Mouse (Mus musculus) cerebellum, postnatal 10 days (tissue): ENCODE data around the gene Rbfox1.

Experiments
- DNase-seq, 2 experiments: peaks; one replicate each; pipeline ENCODE4 v3.0.0; 2021; ENCODE audit warnings: mixed read lengths in 2 of 2

Gene Rbfox1

GRCm38 (mm10) chr16:6840461-6840860 is 955.3 kb downstream of the Rbfox1 start:
- DNase-seq: no peak

- no peak for DNase-seq
These were observed 957.1 kb downstream of the Rbfox1 start for GRCm38 (mm10) chr16:6842066-6842785.

- DNase-seq: no peak
These were observed 959.5 kb downstream of the Rbfox1 start for GRCm38 (mm10) chr16:6844659-6845058.

GRCm38 (mm10) chr16:6851393-6851792 is 966.2 kb downstream of the Rbfox1 start:
- DNase-seq: no peak

GRCm38 (mm10) chr16:6853796-6854195 is 968.6 kb downstream of the Rbfox1 start:
- DNase-seq: no peak

- peak in 1 of 2 experiments; percentile 13 for DNase-seq
These were observed 976.5 kb downstream of the Rbfox1 start for GRCm38 (mm10) chr16:6861656-6862055.

GRCm38 (mm10) chr16:6882683-6883430 is 997.7 kb downstream of the Rbfox1 start:
- DNase-seq: peak; percentile 14 to 17

GRCm38 (mm10) chr16:6883798-6884197 is 998.6 kb downstream of the Rbfox1 start:
- DNase-seq: no peak

- no peak for DNase-seq
These were observed 1000.5 kb downstream of the Rbfox1 start for GRCm38 (mm10) chr16:6885617-6886016.

- DNase-seq: no peak
These were observed 1004.1 kb downstream of the Rbfox1 start for GRCm38 (mm10) chr16:6889221-6889620.

GRCm38 (mm10) chr16:6897734-6898133 is 1012.6 kb downstream of the Rbfox1 start:
- no peak for DNase-seq

GRCm38 (mm10) chr16:6900006-6900405 is 1014.9 kb downstream of the Rbfox1 start:
- DNase-seq: no peak

GRCm38 (mm10) chr16:6904984-6905383 is 1019.8 kb downstream of the Rbfox1 start:
- no peak for DNase-seq

- DNase-seq: peak; percentile 41 to 50
These were observed 1020.8 kb downstream of the Rbfox1 start for GRCm38 (mm10) chr16:6906001-6906400.

GRCm38 (mm10) chr16:6907550-6907949 is 1022.4 kb downstream of the Rbfox1 start:
- DNase-seq: peak; percentile 66 to 73

GRCm38 (mm10) chr16:6914531-6914930 is 1029.4 kb downstream of the Rbfox1 start:
- DNase-seq: no peak

- DNase-seq: peak; percentile 18 to 31
These were observed 1033.5 kb downstream of the Rbfox1 start for GRCm38 (mm10) chr16:6918641-6919040.

- DNase-seq: no peak
These were observed 1034.5 kb downstream of the Rbfox1 start for GRCm38 (mm10) chr16:6919681-6920080.

GRCm38 (mm10) chr16:6927661-6928060 is 1042.5 kb downstream of the Rbfox1 start:
- DNase-seq: no peak

GRCm38 (mm10) chr16:6930795-6931194 is 1045.6 kb downstream of the Rbfox1 start:
- DNase-seq: no peak

GRCm38 (mm10) chr16:6946151-6946550 is 1061.0 kb downstream of the Rbfox1 start:
- no peak for DNase-seq

GRCm38 (mm10) chr16:6949666-6950065 is 1064.5 kb downstream of the Rbfox1 start:
- peak; percentile 50 to 64 for DNase-seq

- no peak for DNase-seq
These were observed 1070.0 kb downstream of the Rbfox1 start for GRCm38 (mm10) chr16:6955102-6955675.

GRCm38 (mm10) chr16:6961931-6962379 is 1076.8 kb downstream of the Rbfox1 start:
- no peak for DNase-seq
